Mouse (Mus musculus): ENCODE results near the gene Slc15a1. TPM values are rescaled to one million over a fixed set of nuclear protein-coding genes. Genes with fewer than 3 reads are reported as not detected.

Gene Slc15a1
- polyA plus RNA-seq (2015; fragmentation: Nextera tagmentation; extraction: Ambion mirVana), result 0.50 and 0.74 TPM in 2 replicates

DNA sequence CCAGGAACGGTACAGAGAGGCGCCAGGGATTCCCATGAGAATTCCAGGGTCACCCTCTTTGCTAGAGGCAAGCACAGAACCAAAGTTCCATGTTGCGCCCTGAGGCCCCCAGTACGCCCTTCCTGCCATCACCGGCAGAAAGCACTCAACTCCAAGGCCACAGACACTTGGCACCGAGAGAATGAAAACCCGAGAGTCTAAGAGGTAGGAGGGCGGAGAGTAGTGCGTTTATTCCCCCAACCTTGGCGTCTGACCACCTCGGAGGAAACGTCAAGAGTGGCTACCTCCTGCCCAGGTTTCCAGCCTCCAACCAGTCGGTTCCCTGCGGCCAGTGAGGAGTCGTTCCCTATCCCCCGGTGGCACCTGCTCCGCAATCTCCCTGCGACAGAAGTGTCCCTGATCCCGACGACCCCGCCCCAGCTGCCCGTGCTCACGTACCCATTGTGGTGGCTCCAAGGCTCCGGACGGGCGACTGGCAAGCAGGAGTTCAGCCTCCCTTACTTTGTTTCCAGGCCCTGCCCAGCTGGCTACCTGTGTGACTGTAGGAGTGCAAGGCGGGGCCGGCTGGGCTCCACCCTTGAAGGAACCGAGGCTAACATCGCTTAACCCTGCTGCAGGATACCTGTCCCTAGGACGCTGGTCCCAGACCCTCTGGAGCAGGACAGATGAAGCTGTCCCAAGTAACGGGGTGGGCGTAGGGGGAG lies at the start of gene Slc15a1:
Slc15a1 (minus strand) TSS at position 472 of the 704 bp plus-strand sequence.
- H3K4me1 ChIP-seq, result no peaks in the 10 kb centered on the region
- H3K9ac ChIP-seq, result no peak within 1 kb of the TSS
- H3K9me3 ChIP-seq, result no peaks in the 10 kb centered on the region
- H3K36me3 ChIP-seq, result no peaks in the 10 kb centered on the region
- H3K4me3 ChIP-seq, result peak within 1 kb of the TSS; percentile 28
- peaks cover 35% of the 10 kb centered on the region for H3K27me3 ChIP-seq
- WGBS, result 9% methylated on average over 33 of the region's 33 CpGs
- H3K4me2 ChIP-seq, result peak within 1 kb of the TSS; percentile 59
- no peak within 1 kb of the TSS for H3K27ac ChIP-seq
- ATAC-seq (ENCODE audit: borderline replicate concordance, extremely low read depth, low FRiP score, low TSS enrichment), result peak; percentile 39; the same call in 1 of the 2 replicates

DNA sequence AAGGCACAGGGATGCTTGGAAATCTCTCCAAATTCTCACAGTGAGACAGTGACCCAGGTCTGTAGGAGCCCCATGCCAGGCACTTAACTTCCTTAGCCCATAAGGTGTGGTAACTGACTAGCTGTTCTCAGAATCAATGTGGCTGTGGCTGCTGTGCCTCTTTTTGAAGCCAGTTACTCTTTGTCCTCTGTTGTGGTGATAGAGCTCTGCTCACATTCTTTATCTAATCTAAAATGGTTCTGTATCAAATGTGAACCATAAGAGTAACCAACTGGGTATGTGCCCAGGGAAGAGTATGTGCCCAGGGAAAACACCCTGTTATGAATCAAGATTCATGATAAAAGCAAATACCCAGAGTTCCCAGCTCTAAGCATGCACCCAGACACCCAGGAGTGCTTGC lies 48.7 kb upstream of the Slc15a1 start:
- Histone ChIP-seq H3K4me3 (no peak overlapping the region), H3K4me1 (no peaks in the 10 kb centered on the region), H3K9me3 (no peaks in the 10 kb centered on the region), H3K27ac (no peak overlapping the region), H3K36me3 (peaks cover 3% of the 10 kb centered on the region; the same call in 1 of the 2 replicates), H3K4me2 (no peak overlapping the region), H3K27me3 (no peaks in the 10 kb centered on the region), H3K9ac (no peak overlapping the region)
- ATAC-seq (ENCODE audit: borderline replicate concordance, extremely low read depth, low FRiP score, low TSS enrichment), result no peak

DNA sequence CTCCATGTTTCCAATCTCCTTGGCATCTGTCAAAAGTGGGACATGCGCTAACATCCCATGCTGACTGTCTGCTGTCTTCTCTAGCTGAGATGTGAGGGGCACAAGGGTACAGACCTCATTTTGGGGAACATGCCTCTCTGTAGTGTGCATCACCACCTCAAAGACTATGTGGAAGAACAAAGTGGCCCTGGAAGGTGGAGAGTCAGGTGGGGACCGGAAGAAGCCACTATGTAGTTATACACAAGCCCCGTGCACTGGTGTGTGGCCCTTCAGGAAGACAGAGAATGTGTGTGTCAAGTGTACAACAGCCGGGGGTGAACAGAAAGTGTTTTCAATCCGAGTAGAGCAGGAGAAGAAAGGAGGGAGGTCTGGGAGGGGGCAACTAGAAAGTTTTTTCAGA lies 47.5 kb upstream of the Slc15a1 start:
- Histone ChIP-seq H3K36me3 (peaks cover 3% of the 10 kb centered on the region; the same call in 1 of the 2 replicates), H3K4me1 (peaks cover under 1% of the 10 kb centered on the region; the same call in 1 of the 2 replicates), H3K9me3 (no peaks in the 10 kb centered on the region), H3K4me3 (no peak overlapping the region), H3K9ac (no peak overlapping the region), H3K27me3 (no peaks in the 10 kb centered on the region), H3K27ac (no peak overlapping the region), H3K4me2 (no peak overlapping the region)
- no peak for ATAC-seq (ENCODE audit: borderline replicate concordance, extremely low read depth, low FRiP score, low TSS enrichment)
- WGBS, result 61% methylated on average over 5 of the region's 5 CpGs

DNA sequence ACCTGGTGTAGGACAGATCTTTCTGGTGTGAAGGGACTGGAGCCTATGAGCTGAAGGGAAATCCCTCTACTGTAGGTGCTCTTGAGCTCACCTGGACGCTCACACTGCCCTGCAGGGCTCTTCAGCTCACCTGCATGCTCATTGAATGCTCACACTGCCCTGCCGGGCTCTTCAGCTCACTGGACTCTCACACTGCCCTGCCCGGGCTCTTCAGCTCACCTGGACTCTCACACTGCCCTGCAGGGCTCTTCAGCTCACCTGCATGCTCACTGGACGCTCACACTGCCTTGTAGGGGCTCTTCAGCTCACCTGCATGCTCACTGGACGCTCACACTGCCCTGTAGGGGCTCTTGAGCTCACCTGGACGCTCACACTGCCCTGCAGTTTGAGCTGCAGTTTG lies 44.8 kb upstream of the Slc15a1 start:
- peak; percentile 55; the same call in 1 of the 2 replicates for ATAC-seq (ENCODE audit: borderline replicate concordance, extremely low read depth, low FRiP score, low TSS enrichment)

DNA sequence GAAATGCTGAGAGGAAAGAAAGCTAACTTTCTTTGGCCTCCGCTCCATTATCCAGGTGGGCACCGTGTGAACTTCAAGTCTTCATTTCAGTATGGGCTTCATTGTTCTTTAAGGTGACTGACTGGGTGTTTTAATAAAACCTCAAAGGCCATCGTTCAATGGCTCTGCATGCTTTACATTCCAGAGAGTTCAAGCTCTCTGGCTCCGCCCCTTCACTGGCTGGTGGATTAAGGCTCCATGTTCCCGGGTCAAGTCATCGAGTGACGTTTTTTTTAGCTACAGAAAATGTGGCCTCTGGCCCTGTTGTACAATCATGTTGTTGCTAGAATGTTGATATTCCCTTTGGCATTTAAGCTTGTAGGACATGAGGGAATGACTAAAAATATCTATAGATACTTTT lies 42.7 kb upstream of the Slc15a1 start:
- H3K9me3 ChIP-seq, result no peaks in the 10 kb centered on the region
- H3K4me2 ChIP-seq, result no peak overlapping the region
- ATAC-seq (ENCODE audit: borderline replicate concordance, extremely low read depth, low FRiP score, low TSS enrichment), result 0 out of 2 replicates have a peak, but pooled peaks have one; percentile 11
- 0 out of 2 replicates have a peak, but pooled peaks cover 4% of the 10 kb centered on the region for H3K36me3 ChIP-seq
- H3K4me3 ChIP-seq, result no peak overlapping the region
- H3K27me3 ChIP-seq, result no peaks in the 10 kb centered on the region
- WGBS, result 38% methylated on average over 7 of the region's 7 CpGs
- H3K4me1 ChIP-seq, result peaks cover 7% of the 10 kb centered on the region; the same call in 1 of the 2 replicates
- H3K27ac ChIP-seq, result peak overlapping the region; percentile 66
- no peak overlapping the region for H3K9ac ChIP-seq

More for the DNA sequence above, 44.8 kb upstream of the Slc15a1 start:
- no peak overlapping the region for H3K4me3 ChIP-seq
- no peak overlapping the region for H3K27ac ChIP-seq
- WGBS, result 55% methylated on average over 6 of the region's 6 CpGs
- H3K4me2 ChIP-seq, result no peak overlapping the region
- no peaks in the 10 kb centered on the region for H3K27me3 ChIP-seq
- no peak overlapping the region for H3K9ac ChIP-seq
- no peaks in the 10 kb centered on the region for H3K9me3 ChIP-seq
- peaks cover 5% of the 10 kb centered on the region; the same call in 1 of the 2 replicates for H3K36me3 ChIP-seq
- peaks cover 7% of the 10 kb centered on the region; the same call in 1 of the 2 replicates for H3K4me1 ChIP-seq

DNA sequence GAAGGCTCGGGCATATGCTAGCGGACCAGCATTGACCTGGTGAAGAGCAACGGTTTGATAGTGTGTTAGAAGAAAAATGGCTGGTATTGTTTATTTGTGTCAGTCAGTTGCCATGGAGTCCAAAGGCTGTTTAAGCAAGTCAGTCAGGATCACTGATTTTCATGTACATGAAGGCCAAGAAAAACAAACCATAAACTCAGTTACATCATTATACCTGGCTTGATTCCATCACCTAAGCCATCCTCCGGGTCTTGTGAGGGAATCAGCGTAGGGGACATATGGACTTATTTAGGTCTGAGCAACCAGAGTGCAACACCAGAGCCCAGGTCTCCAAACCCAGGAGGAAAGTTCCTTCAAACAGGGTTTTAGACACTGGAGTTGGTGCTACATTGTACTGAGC lies 41.6 kb upstream of the Slc15a1 start:
- H3K4me3 ChIP-seq, result no peak overlapping the region
- ATAC-seq (ENCODE audit: borderline replicate concordance, extremely low read depth, low FRiP score, low TSS enrichment), result no peak
- WGBS, result 68% methylated on average over 5 of the region's 5 CpGs
- H3K9me3 ChIP-seq, result no peaks in the 10 kb centered on the region
- H3K27ac ChIP-seq, result no peak overlapping the region
- H3K4me2 ChIP-seq, result no peak overlapping the region
- H3K27me3 ChIP-seq, result no peaks in the 10 kb centered on the region
- H3K9ac ChIP-seq, result no peak overlapping the region
- 0 out of 2 replicates have a peak, but pooled peaks cover 4% of the 10 kb centered on the region for H3K36me3 ChIP-seq
- peaks cover 7% of the 10 kb centered on the region; the same call in 1 of the 2 replicates for H3K4me1 ChIP-seq

DNA sequence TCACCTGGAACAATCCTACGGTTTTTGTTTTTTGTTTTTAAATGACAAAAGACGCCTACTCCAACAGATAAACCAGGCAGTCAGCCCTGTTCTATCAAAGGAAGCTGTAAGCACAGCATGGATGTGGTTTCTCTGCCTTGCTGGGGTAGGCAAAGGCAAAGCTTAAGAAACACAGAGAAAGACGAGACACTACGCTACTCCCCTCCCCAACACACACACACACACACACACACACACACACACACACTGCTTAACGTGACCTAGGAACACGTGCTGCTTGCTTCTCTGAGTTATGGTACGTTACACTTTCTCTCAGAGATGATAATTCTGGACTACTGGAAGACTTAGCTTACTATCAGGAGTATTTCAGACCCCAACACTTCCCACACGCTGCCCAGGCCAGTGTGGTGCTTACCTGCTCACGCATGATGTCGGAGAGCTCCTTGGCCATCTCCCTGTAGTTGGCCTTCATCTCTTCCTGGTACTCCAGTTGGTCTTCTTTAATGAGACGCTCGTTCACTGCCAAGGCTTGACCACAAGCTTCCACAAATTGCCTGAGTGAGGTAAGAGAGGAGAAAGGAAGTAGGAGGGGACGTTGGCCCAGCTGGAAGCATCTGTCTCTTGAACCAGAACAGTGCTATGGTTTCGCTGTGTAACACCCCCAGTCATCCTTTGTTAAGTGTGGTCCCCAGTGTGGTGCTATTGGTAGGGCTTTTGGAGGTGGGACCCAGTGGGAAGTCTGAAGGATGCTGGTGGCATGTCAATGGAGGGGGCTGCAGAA lies 40.7 kb upstream of the Slc15a1 start:
- ATAC-seq (ENCODE audit: borderline replicate concordance, extremely low read depth, low FRiP score, low TSS enrichment), result no peak
- Histone ChIP-seq H3K9ac (no peak overlapping the region), H3K4me2 (no peak overlapping the region), H3K27me3 (no peaks in the 10 kb centered on the region), H3K9me3 (no peaks in the 10 kb centered on the region), H3K27ac (no peak overlapping the region), H3K4me3 (no peak overlapping the region), H3K4me1 (peaks cover 7% of the 10 kb centered on the region; the same call in 1 of the 2 replicates), H3K36me3 (0 out of 2 replicates have a peak, but pooled peaks cover 4% of the 10 kb centered on the region)
- WGBS, result 87% methylated on average over 14 of the region's 14 CpGs

DNA sequence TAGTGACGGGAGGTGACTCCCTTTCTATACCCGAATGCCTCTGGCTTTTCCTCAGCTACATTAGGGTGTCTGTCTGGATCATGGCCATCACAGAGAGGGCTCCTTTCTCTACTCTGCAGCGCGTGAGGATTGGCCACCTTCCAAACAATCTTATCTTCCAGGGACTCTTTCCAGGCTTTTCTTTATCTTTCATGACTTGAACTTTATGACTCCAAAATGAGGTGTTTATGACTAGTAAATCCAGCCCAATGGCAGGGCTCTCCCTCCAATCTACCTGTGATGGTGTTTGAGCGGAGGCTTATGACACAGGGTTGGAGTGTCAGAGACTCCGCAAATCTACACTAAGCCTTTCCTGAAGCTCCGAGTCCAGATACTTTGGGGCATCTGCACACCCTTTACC lies 36.2 kb upstream of the Slc15a1 start:
- Histone ChIP-seq H3K36me3 (0 out of 2 replicates have a peak, but pooled peaks cover 4% of the 10 kb centered on the region), H3K4me3 (no peak overlapping the region), H3K27ac (no peak overlapping the region), H3K9ac (no peak overlapping the region), H3K27me3 (no peaks in the 10 kb centered on the region), H3K9me3 (no peaks in the 10 kb centered on the region), H3K4me2 (no peak overlapping the region), H3K4me1 (no peaks in the 10 kb centered on the region)
- 43% methylated on average over 7 of the region's 7 CpGs for WGBS
- ATAC-seq (ENCODE audit: borderline replicate concordance, extremely low read depth, low FRiP score, low TSS enrichment), result no peak

DNA sequence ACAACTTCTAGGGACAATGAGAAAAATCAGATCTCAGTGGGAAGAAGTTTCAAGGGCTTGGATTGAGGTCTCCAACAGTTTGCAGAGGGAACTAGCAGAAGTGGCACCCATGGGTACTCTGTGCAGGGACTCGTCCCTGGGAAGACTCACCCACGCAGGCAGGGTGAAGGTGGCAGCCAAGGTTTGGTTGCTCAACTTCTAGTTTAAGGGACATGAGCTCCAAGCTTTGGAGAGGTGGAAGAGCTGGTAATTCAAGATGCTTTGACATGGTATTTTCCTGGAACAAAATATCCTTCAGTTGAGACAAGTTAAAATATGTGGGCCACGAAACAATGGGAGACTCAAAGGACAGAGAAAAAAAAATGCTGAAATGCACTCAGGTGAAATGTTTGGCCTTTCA lies 29.4 kb upstream of the Slc15a1 start:
- Histone ChIP-seq H3K27me3 (no peaks in the 10 kb centered on the region), H3K27ac (no peak overlapping the region), H3K4me1 (no peaks in the 10 kb centered on the region), H3K9ac (no peak overlapping the region), H3K4me3 (no peak overlapping the region), H3K4me2 (no peak overlapping the region), H3K9me3 (no peaks in the 10 kb centered on the region), H3K36me3 (no peaks in the 10 kb centered on the region)
- 77% methylated on average over 3 of the region's 3 CpGs for WGBS
- ATAC-seq (ENCODE audit: borderline replicate concordance, extremely low read depth, low FRiP score, low TSS enrichment), result no peak

DNA sequence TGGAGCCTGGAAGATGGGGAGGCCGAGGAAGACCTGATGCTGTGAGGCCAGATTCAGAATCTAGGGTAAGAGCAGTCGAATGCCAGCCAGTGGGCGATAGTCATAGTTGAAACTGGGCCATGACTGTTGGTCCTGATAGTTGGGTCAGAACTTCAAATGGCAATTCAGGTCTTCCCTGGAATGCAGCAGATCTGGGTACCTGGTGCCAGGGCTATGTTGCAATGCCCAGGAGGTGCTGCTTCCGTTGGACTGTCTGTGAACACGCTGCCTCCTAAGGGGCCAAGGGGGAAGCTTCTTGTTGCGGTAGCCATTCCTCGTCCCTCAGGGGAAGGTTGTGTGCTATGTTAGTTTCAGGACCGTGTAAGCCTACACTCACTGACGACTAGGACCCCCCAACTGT lies 25.8 kb upstream of the Slc15a1 start:
- Histone ChIP-seq H3K4me3 (no peak overlapping the region), H3K4me2 (no peak overlapping the region), H3K9ac (no peak overlapping the region), H3K36me3 (no peaks in the 10 kb centered on the region), H3K9me3 (no peaks in the 10 kb centered on the region), H3K4me1 (no peaks in the 10 kb centered on the region), H3K27ac (no peak overlapping the region), H3K27me3 (no peaks in the 10 kb centered on the region)
- ATAC-seq (ENCODE audit: borderline replicate concordance, extremely low read depth, low FRiP score, low TSS enrichment), result no peak
- 77% methylated on average over 9 of the region's 9 CpGs for WGBS

DNA sequence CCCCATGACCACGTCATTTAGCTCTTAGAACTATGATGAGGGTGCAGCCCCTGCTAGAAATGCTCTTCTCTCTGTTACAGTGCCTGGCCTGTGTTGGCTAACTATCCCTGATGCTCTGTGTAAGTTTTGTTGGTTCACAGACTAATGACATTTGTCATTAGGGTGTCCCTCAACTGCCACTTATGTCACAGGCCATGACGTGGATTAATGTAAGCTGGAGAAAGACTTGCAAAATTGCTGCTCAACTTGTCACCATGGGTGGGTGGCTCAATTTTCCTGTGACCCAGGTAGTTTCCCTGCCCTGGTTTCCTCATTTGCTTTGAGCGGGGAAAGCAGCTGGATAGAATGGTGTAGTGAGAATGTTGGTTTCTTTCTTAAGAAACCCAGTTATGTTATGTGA lies 22.8 kb upstream of the Slc15a1 start:
- 77% methylated on average over 3 of the region's 3 CpGs for WGBS
- Histone ChIP-seq H3K4me2 (no peak overlapping the region), H3K4me1 (no peaks in the 10 kb centered on the region), H3K27ac (no peak overlapping the region), H3K9ac (no peak overlapping the region), H3K9me3 (no peaks in the 10 kb centered on the region), H3K4me3 (no peak overlapping the region), H3K36me3 (no peaks in the 10 kb centered on the region), H3K27me3 (no peaks in the 10 kb centered on the region)
- no peak for ATAC-seq (ENCODE audit: borderline replicate concordance, extremely low read depth, low FRiP score, low TSS enrichment)

DNA sequence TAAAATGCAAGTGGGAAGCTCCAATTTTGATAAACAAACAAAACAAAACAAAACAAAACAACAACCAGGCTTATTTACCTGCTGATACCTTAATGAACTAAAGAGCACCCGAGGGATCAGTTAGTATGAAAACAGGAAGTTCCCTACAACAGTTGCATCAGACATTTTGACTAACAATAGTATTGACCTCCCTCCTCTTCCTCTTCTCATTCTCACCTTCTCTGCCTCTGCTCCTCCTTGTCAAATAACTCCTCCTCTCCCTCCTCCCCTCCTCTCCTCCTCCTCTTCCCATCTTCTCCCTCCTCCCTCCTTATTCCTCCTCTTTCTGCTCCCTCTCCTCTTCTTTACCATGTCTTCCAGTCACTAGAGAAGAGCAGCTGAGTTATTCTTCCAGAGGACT lies 22.1 kb upstream of the Slc15a1 start:
- H3K4me1 ChIP-seq, result no peaks in the 10 kb centered on the region
- H3K4me3 ChIP-seq, result no peak overlapping the region
- ATAC-seq (ENCODE audit: borderline replicate concordance, extremely low read depth, low FRiP score, low TSS enrichment), result no peak
- no peak overlapping the region for H3K27ac ChIP-seq
- no peaks in the 10 kb centered on the region for H3K36me3 ChIP-seq
- WGBS, result 65% methylated on average over 1 of the region's 1 CpGs
- H3K27me3 ChIP-seq, result no peaks in the 10 kb centered on the region
- H3K9ac ChIP-seq, result no peak overlapping the region
- H3K4me2 ChIP-seq, result no peak overlapping the region
- no peaks in the 10 kb centered on the region for H3K9me3 ChIP-seq

Measured in lung, embryonic 15.5 days (tissue).